Mouse (Mus musculus): ENCODE measurements at regions not wholly inside any gene's neighbourhood (a gene's known extent, or its start where the extent isn't known, plus 50 kb on each side); places are given as distances from the start of the nearest gene placed in this dataset.

DNA sequence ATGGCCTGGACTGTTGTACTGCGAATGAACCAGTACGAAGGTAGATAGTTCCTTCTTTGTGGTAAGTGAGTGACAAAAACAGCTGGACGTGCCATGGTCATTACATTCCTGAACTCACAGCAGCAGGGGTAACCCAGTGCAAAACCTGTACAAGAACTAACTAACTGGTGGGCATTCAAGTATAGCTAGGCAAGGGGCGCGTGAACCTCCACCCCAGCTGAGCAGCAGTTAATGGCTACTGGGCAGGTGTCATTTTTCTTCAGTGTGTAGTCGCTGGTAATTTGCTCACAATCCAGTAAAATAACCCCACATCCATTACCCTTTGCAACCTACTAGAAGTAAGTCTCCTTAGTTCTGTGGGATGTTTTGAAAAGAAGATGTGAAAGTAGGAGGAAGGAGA is 70.9 kb upstream of the Stmnd1 start:
- TF ChIP-seq CTCF (IDR thresholded peaks at IDR 0.05; ENCODE audit: extremely low read depth, insufficient read depth, low read length): no peak
- no peak for TF ChIP-seq POLR2A (IDR thresholded peaks at IDR 0.05; ENCODE audit: extremely low read depth, insufficient read depth, low read length)

Data from cortical plate, adult 2 months (tissue).